Mouse (Mus musculus) brain, embryonic 14.5 days (tissue): Measurements from ENCODE around the gene Aak1.

Source experiments
- CTCF ChIP-seq: fragments of 200-500 bp; IDR thresholded peaks from 2 replicates; pipeline ENCODE4 v1.5.1; 2012; ENCODE audit warnings: inconsistent platforms, mild to moderate bottlenecking, moderate library complexity, borderline replicate concordance; ENCODE audit not compliant: insufficient read depth, insufficient read length; ENCODE audit errors: extremely low read depth
- POLR2A ChIP-seq: fragments of 200-500 bp; IDR thresholded peaks from 2 replicates; pipeline ENCODE4 v1.6.1; 2012; ENCODE audit warnings: mild to moderate bottlenecking, inconsistent platforms, borderline replicate concordance; ENCODE audit not compliant: poor library complexity, insufficient read depth, insufficient read length, severe bottlenecking; ENCODE audit errors: extremely low read depth

DNA sequence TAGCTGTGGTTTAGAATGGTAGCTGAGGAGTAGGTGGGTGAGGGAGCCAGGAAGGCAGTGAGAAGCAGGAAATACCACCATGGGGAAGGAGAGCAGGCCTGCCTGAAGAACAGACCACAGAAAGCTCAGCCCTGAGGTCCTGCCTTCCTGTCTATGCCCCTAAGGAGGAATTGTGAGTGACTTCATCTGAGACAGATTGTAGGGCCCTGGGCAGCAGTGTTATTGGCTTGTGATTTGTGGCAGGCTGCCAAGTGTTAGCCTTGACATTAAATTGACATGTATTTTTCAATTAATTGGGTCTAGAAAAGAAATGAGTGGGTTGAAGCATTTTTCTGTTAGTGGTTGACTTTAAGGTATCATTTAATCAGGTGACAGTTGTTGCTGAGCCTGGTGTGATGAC is 179.6 kb downstream of the Aak1 start:
- no peak for TF ChIP-seq CTCF
- TF ChIP-seq POLR2A: no peak
